Mouse (Mus musculus) kidney, postnatal 4 days (tissue): Measurements from ENCODE around the gene Stk11.
A peak's percentile ranks its signal among the peaks of the same experiment; 100 is the strongest.

Experiments
- DNase-seq, 2 experiments: peaks; one replicate each; pipeline ENCODE4 v3.0.0; 2021; ENCODE audit warnings: mixed read lengths in 2 of 2

The Stk11 gene

GRCm38 (mm10) chr10:80131316-80131951 lies 15.8 kb downstream of the Stk11 start:
- peak; percentile 59 to 72 for DNase-seq

DNA sequence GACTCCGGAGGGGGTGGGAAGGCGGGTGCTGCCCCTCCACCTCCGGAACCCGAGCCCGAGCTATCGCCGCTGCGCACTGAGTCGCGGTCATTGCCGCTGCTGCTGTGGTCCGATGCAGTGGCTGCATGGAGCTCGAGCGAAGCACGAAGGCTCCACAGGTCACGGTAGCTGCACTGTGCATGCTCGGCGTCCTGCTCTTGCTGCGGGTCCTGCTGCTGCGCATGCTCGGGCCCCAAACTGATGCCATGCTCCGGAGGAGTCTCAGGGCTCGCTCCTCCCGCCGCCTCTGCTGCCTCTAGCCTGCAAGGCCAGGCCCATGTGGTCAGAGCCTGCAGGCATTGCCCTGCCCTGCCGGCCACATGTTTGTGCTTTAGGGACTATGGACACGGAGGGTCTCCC lies 16.3 kb downstream of the Stk11 start:
- peak; percentile 52 to 69 for DNase-seq

DNA sequence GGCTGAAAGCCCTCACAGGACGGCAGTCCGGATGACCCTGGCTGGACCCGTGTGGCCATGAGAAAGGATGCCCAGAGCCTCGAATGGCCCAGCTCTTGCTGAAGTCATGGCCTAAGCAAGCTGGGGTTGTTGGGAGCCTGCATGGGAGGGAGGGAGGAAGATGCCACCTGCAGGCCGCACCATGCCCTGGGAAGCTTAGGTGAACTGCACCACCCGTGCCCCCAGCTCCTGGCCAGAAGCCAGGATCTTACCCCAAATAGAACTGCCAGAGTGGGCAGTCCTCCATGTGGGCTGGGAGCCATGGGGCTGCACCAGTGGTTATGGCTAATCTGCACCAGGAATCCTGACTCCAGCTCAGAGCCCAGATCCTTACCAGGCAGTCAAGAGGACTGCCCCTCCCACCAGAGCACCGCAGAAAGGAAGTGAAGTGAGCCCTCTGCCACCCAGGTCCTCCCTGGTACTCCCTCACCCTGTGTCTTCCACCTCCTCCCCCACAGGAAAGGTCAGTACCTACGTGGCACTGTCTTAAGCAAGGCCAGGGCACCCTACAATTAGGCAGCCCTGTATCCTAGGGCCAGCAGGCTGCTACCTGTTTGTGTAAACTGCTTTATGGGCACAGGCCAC lies 17.7 kb downstream of the Stk11 start:
- peak in 1 of 2 experiments; percentile 54 for DNase-seq

- DNase-seq: no peak
Observed at GRCm38 (mm10) chr10:80134421-80134820, 18.8 kb downstream of the Stk11 start.

- DNase-seq: no peak
Observed at GRCm38 (mm10) chr10:80135161-80135560, 19.6 kb downstream of the Stk11 start.

- no peak for DNase-seq
Observed at GRCm38 (mm10) chr10:80135641-80136040, 20.0 kb downstream of the Stk11 start.

DNA sequence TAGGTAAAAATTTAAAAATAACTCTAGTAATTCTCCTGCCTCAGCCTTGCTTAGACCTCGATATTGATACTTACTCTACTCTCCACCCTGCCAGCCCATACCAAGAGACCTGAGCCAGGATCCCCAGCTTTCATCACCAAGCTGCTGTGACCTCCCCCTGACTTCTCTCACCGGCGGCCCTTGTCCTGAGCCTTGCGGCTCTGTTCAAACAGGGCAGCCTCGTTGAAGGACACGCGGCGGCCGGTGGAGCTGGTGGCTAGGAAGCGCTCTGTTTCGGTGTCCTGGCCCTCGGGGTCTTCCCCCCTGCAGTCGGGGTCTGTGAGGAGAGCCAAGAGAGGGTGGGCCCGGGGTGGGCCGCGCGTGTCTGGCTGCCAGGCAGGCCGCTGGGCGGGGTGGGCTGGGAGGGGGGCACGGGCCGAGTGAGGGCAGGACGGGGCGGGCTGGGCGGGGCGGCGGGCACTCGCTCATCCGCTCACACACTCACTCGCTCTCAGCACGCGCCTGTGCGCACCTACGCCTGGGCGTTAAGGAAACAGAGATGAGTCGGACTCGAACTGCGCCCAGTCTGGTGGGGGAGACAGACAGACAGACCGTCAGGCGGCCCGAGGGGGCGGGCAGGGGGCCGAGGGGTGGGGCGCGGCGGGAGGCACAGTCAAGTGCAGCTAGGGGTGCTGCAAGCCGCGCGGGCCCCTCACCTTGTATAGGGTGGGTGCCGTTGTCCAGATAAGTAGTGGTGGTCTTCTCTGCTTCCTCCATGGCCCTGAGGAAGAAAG lies 20.8 kb downstream of the Stk11 start:
- DNase-seq: peak in 1 of 2 experiments; percentile 38

- peak; percentile 53 to 68 for DNase-seq
Observed at GRCm38 (mm10) chr10:80136952-80137625, 21.5 kb downstream of the Stk11 start.

- peak; percentile 40 to 56 for DNase-seq
Observed at GRCm38 (mm10) chr10:80137626-80138552, 22.3 kb downstream of the Stk11 start.

DNA sequence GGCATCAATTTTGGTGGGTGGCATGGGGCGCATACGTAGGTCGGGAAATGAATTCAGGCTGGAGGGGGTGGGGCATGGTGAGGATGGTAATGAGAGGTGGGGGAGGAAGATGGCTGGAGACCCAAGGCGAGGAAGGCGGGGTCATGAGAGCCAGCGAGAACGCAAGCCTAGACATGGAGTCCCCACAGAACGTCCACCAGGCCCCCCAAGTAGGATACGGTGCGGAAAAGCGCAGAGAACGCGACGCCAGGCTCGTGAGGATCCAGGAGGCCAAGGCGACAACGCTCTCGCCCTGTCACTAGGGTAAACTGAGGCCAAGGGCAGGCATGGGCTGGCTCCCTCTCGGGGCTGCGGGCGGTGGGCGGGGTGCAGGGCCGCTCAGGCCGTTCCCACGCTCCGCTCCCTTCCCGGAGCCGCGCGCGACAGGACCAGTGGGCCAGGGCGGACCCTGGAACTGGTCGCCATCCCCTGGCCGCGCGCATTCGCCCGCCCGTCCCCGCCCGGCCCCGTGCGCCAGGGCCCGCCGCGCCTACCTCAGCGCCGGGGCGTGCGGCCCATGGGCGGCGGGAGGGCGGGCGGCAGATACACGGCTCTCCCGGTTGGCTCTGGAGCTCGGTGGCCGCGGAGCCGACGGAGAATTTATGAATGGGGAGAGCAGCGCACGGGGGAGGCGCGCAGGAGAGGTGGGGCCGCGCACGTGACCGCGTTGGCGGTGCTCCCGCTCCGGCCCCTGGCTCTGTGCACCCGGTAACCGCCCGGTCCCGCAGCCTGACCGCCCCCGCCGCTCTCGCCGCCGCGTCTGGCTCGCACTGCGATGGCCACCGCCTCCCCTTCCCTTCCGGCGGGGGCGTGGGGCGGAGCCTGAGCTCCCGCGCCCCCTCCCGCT lies 23.2 kb downstream of the Stk11 start, which contains the start of gene Atp5d:
Atp5d (plus strand) TSS at position 80 of the 886 bp plus-strand sequence.
- peak; percentile 75 to 81 for DNase-seq

DNA sequence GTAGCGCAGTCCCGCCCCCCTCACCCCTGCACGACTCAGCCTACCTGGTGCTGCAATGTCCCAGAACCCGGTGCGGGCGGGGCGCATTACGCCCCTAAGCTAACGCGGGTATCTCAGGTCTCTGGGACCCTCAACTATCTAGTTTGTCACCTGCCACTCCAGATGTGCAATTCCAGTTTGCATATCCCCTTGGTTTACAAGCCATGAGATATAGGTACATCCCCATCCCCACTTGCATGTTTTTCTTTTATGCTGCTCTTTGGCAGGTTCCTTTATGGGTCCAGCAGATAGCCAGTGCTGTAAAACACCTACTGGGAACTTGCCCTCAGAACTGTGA lies 23.8 kb downstream of the Stk11 start:
- no peak for DNase-seq

GRCm38 (mm10) chr10:80139975-80140665 lies 24.5 kb downstream of the Stk11 start:
- no peak for DNase-seq

GRCm38 (mm10) chr10:80140666-80141035 lies 25.0 kb downstream of the Stk11 start, which contains the start of gene Cbarp:
Gene Cbarp, minus strand, starts transcription at chr10:80140835.
- no peak for DNase-seq

DNA sequence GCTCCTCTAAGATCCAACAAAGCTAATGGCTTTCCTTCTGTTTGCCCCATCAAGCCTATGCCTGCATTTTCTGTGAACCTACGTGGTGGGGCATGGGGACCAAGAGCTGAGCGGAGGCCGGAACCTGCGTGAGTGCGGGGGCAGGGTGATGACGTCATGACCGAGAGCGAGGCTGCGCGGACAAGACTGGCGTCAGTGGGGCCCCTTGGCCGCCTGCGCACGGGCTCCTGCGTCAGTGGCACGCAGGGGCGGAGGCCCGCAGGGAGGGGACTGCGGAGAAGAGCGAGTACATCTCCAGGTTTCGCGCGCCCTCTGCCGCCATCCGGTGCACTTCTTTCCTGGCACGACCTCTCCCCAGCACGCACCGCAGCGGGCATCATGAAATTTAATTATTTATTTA lies 25.6 kb downstream of the Stk11 start:
- DNase-seq: peak; percentile 94 to 96

DNA sequence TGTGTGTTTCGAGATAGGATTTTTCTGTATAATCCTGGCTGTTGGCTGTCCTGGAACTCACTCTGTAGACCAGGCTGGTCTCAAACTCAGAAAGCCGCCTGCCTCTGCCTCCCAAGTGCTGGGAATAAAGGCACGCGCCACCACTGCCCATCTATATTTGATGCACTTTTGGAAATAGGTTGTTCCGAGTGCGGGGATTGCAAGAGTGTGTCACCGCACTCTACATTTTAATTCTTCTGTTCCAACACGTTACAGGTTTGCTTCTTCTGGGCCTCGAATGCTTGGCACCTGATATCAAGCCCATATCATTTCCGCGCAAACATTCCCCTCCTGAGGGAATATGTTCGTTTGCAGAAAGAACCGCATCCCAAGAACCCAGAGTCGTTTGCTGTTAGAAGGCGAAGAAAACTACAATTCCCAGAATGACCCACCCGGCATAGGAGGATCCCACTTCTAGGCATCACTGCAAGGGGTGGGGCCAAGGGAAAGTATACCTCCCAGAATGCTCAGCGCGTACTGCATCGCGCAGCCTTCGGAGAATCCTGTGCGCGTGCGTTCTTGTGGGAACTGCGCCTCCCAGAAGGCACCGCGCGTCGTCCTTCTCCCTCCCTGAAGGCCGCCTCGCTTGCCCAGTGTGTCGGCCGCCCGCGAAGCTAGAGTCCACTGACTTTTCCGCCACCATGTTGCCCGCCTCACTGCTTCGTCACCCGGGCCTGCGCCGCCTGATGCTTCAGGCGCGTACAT lies 26.4 kb downstream of the Stk11 start:
- peak; percentile 95 to 97 for DNase-seq

- DNase-seq: no peak
Observed at GRCm38 (mm10) chr10:80142530-80142925, 26.9 kb downstream of the Stk11 start.

GRCm38 (mm10) chr10:80143664-80144063 lies 28.1 kb downstream of the Stk11 start:
- no peak for DNase-seq

- DNase-seq: no peak
Observed at GRCm38 (mm10) chr10:80144159-80144558, 28.6 kb downstream of the Stk11 start.
